20 mouse cellular contexts compared by ENCODE assay signal in genomic region chr9:75883481-75884190, GRCm38 (mm10).
A peak's percentile ranks its signal among the peaks of the same experiment; 100 is the strongest.
DNase-seq lines count a peak whose midpoint lies in the region; ATAC-seq lines count a peak whose summit lies in the region.
"Had no signal": no experiment of that assay in that cellular context is flagged by ENCODE, and none has a peak within 500 bp of the region (broad histone marks: within the 10 kb centered on the region; RNA-seq: fewer than 3 reads in every experiment).

No protein-coding gene starts in this region.

- H3K36me3 ChIP-seq in hindbrain, embryonic 16.5 days (ENCODE audit: control insufficient read depth, insufficient read depth, low read length): no peaks in the 10 kb centered on the region

- 96% methylated on average over 4 of the region's 4 CpGs for WGBS in hindbrain, embryonic 16.5 days

- H3K4me1 ChIP-seq in hindbrain, embryonic 16.5 days (ENCODE audit: control insufficient read depth, insufficient read depth, low read depth, low read length): no peaks in the 10 kb centered on the region
- H3K4me1 ChIP-seq: embryonic facial prominence, embryonic 10.5 days; heart, embryonic 13.5 days had no signal

- H3K9me3 ChIP-seq in hindbrain, embryonic 16.5 days (ENCODE audit: control insufficient read depth, low read length): no peaks in the 10 kb centered on the region
- H3K9me3 ChIP-seq: embryonic facial prominence, embryonic 10.5 days had no signal

- no peak overlapping the region for H3K4me3 ChIP-seq in hindbrain, embryonic 16.5 days (ENCODE audit: low read length)
- H3K4me3 ChIP-seq: embryonic facial prominence, embryonic 10.5 days; gastrocnemius, adult 2 months; heart, embryonic 13.5 days had no signal

- H3K9ac ChIP-seq in hindbrain, embryonic 16.5 days (ENCODE audit: low read depth, low read length): no peak overlapping the region
- H3K9ac ChIP-seq: heart, embryonic 13.5 days had no signal

- no peaks in the 10 kb centered on the region for H3K27me3 ChIP-seq in hindbrain, embryonic 16.5 days (replicated peaks; ENCODE audit: control insufficient read depth, insufficient read depth, low read length)
- H3K27me3 ChIP-seq: CH12.LX; heart, embryonic 13.5 days; Patski had no signal

- peak; percentile 49 for DNase-seq in brain, adult 2 months (ENCODE audit: low read depth, low spot score)
- peak; percentile 14 for DNase-seq in cerebellum, adult 11 months
- peak; percentile 6 for DNase-seq in cerebellum, adult 8-10 months
- DNase-seq in cerebellum, postnatal 14 days: peak; percentile 78 to 84
- DNase-seq in urinary bladder, postnatal 4 days (ENCODE audit: low spot score in 2 of 2): no peak
- DNase-seq in lung, postnatal 36 days: no peak
- DNase-seq: adrenal gland, adult 2 months; adrenal gland, postnatal 25 days; gastrocnemius, adult 2 months; gastrocnemius, postnatal 25 days; heart, postnatal 36 days; kidney, adult 2 months had no signal

- H3K27ac ChIP-seq in hindbrain, embryonic 16.5 days (ENCODE audit: low read depth, low read length): no peak overlapping the region
- H3K27ac ChIP-seq: embryonic facial prominence, embryonic 10.5 days; gastrocnemius, adult 2 months; heart, embryonic 13.5 days had no signal

- no peak overlapping the region for H3K4me2 ChIP-seq in hindbrain, embryonic 16.5 days (ENCODE audit: low read length)
- H3K4me2 ChIP-seq: heart, embryonic 13.5 days had no signal

- ATAC-seq in hindbrain, embryonic 16.5 days: no peak
- ATAC-seq: activated CD4-positive, CD25-positive, alpha-beta regulatory T cell, adult 4 months; forebrain, embryonic 14.5 days; intestine, embryonic 16.5 days; Patski had no signal

Comparison
In these comparisons a context has a peak if more than half of its experiments do, and no peak if none do; other contexts are left out.
1. DNase-seq: peak in brain, adult 2 months (single experiment), cerebellum, adult 11 months (single experiment), cerebellum, adult 8-10 months (single experiment) and cerebellum, postnatal 14 days (2 of 2); none in urinary bladder, postnatal 4 days (0 of 2) and lung, postnatal 36 days (single experiment).